Mouse (Mus musculus): ENCODE results near the gene Ephb1.

The Ephb1 gene

DNA sequence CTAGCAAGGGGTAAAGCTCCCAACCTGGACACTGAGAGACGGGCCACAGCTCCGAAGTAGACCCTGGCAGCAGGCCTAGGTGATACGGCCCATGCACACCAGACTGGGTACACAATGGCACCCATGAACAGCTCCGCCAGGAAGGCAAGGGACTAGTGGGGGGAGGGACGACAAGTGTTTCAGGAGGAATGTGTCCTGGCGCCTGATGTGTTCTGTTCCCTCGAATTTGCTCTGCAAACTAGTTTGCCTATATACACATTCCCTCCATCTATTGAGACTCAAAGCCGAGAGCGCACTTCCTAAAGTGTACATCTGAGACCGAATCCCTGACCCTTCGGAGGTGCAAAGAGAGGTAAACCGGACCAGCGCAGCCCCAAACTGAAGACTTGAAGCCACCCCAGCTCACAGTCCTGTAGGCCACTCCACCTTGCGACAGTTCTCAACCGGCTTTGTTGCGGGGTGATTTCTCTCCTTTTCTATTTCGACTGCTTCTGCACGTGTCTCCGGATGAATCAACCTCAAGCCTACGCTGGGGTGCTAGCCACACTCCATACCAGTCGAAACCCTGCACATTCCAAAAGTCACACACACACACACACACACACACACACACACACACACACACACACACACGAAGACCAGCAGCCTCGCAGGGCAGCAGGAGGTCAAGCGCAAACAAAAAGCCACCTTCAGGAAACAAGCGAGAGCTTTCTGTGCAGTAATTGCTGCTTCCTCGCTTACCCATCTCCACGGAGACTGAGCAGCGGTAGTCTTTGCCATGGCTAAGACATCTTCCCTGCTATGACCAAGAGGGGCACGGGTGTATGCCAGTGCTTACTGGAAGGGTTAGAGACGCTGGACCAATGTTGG is 2.1 kb downstream of the Ephb1 start:
- DNase-seq (ENCODE audit: low spot score in 2 of 2): peak in 1 of 2 experiments; percentile 23

GRCm38 (mm10) chr9:102351721-102352120 is 2.8 kb downstream of the Ephb1 start:
- peak in 1 of 2 experiments; percentile 27 for DNase-seq (ENCODE audit: low spot score in 2 of 2)

- no peak for DNase-seq (ENCODE audit: low spot score in 2 of 2)
Observed at GRCm38 (mm10) chr9:102351221-102351620, 3.3 kb downstream of the Ephb1 start.

- DNase-seq (ENCODE audit: low spot score in 2 of 2): no peak
Observed at GRCm38 (mm10) chr9:102350696-102351095, 3.8 kb downstream of the Ephb1 start.

DNA sequence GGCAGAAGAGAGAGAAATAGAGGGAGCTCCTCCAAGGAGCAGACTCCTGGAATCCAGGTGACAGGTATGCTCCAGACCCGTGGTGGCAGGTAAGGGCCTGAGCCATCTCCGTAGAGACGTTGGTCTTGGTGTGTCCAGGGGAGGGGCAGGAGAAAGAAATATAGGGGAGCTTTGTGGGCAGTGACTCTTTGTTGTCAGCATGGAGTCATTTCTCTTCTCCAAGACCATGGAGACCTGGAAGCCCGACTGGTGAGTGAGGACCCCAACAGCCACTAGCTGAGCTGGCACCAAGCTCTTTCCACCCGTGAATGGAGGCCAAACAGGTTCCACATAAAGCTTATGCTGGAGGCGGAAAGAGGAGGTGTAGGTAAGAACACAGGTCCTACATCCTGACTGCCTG is 4.4 kb downstream of the Ephb1 start:
- no peak for DNase-seq (ENCODE audit: low spot score in 2 of 2)

GRCm38 (mm10) chr9:102346801-102347200 is 7.7 kb downstream of the Ephb1 start:
- no peak for DNase-seq (ENCODE audit: low spot score in 2 of 2)

DNA sequence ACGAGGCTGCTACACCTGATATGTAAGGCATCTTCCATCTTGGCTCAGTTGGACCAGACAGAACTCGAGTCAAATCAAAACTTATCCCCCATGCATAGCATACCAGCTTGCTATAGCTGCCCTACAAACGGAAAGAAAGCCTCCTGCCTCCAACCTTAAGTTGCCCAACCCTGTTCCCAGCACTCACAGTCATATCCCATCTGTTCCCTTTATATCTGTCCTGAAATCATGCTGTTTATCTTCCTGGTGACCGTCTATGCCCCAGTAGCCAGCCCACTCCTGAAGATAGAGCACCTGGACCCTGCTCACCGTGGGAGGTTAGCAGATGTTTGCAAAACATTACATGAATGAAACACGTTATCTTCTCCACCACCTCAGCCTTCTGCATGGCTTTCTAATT is 9.0 kb downstream of the Ephb1 start:
- DNase-seq (ENCODE audit: low spot score in 2 of 2): no peak

- DNase-seq (ENCODE audit: low spot score in 2 of 2): no peak
Observed at GRCm38 (mm10) chr9:102345047-102345446, 9.4 kb downstream of the Ephb1 start.

DNA sequence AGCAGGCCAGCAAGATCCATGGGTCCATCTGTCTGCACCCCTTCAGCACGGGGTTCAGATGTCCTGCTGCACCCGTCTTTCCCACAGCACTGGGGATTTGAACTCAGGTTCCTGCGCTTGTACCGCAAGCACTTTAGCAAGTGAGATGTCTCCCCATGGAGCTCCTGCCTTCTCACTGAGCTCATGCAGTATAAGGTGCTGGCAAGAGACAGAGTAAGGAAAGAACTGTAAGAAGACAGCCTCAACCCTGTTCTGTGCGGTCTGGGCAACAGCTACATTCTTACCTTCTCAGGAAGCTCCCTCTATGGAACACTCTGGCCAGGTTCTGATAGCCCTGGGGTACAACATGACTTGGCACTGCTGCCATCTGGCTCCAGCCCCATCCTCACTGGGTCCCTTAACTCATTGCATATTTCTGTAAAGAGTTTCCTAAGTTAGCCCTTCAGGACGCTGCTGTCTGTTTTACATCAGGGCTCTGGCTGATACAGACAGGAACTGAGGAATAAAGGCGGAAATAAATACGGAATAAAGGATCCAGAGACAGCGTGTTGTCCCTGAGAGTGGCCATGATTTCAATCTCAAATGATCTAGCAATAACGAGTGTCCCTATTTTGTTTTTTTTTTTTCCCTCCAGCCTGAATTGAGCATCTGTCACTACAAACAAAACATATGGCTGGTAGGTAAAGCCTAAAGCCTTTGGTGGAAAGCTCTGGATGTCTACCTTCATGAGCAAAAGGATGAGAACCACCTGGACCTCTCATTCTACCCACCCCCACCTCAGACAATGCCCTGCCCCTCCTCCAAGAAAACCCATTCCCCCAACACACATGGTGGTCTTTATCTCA is 10.2 kb downstream of the Ephb1 start:
- no peak for DNase-seq (ENCODE audit: low spot score in 2 of 2)

DNA sequence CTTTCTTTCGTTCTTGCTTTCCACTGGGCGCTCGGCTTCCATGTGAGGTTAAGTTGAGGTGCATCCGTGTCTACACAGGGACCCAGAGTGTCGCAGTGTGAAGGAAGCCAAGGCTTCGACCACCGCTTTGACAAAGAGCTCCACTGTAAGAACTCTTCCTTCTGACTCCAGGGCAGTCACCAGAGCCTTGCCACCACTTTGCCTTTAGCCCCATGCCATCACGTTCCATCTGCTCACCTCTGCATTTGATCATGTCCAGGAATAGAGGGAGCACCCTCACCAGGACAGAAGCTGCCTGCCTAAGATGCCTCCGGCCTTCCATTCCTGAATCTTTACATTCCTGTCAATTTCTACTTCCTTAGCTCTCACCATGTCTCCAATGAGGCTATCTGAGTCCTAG is 11.4 kb downstream of the Ephb1 start:
- no peak for DNase-seq (ENCODE audit: low spot score in 2 of 2)

DNA sequence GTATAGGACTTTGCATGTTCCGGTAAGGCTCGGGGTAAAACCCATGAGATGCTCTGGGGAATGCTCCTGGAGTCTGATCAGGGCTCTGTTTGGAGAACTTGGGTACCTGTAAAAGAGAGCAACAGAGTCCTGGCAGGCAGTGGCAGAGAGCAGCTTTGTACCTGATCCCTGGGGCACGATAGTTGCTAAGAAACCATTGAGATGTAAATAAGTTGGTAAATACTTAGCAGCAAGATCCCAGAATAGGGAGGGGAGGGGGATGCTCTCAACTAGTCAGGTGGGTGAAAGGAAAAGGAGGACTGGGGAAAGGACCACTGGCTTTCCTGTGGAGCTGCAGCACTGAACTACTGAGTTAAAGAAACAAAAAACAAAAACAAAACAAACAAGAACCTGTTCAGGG is 12.5 kb downstream of the Ephb1 start:
- no peak for DNase-seq (ENCODE audit: low spot score in 2 of 2)

- no peak for DNase-seq (ENCODE audit: low spot score in 2 of 2)
Observed at GRCm38 (mm10) chr9:102340768-102341167, 13.7 kb downstream of the Ephb1 start.

DNA sequence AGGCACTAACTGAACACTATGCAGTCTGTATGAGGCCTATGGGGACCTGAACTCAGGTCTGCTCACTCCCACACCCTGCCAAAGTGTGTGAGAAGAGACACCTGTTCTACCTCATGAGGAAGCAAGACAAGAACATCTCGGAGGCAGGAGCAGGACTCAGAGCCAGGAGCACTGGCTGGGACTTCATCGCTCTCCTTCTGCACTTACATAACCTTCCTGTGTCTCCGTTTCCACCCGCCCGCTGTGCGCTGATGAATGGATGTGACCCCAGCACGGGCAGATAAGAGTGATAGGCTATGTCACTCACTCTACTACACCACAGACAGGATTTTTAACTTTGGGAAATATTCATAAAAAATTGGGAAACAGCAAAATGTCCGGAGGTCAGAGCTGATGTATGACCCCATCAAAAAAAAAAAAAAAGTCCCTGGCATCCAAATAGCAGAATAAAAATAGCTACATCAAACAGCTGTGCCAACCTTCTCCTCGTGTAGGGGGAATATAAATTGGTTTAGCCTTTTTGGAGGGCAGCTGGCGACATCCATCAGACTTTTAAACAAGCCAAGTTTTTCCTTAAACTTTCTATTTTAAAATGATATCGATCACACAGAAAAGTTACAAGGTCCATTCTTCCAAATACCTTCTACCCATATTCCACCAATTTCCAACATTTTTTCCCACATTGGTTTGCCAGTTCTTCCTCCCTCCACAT is 18.8 kb downstream of the Ephb1 start:
- no peak for DNase-seq (ENCODE audit: low spot score in 2 of 2)

DNA sequence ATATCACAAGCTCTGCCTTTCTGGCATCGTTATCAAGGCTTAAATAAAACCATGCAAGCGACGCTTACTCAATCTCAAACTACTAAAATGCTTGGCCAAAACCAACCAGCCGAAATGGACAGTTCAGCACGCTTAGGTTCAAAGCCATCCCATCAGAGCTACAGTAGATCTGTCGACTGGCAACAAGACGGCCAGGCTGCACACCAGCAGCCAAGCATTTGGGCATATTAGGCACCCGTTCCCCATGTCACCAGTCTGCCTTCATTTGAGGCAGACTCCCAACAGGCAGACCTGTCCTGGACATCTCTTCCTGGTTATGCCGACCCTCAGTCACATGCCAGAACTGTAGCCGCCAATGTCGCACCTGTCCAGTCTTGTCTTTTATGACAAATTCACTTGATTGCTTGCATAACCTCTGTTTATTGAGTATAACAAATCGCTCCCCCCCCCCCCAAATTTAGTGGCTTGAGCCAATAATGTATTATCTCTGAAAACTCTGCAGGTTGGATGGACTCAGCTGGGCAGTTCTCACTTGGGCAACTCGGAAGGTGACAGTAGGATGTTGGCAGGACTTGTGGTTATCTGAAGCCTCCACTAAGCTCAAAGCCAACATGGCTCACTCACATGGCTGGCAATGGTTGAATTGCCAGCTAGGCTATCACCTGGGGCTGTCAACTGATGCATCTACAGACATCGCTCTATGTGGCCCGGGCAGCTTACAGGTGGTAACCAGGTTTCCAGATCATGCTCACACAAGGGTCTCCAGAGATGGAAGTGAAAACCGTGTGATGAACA is 24.0 kb downstream of the Ephb1 start:
- DNase-seq (ENCODE audit: low spot score in 2 of 2): no peak

- DNase-seq (ENCODE audit: low spot score in 2 of 2): no peak
Observed at GRCm38 (mm10) chr9:102327625-102328150, 26.8 kb downstream of the Ephb1 start.

- no peak for DNase-seq (ENCODE audit: low spot score in 2 of 2)
Observed at GRCm38 (mm10) chr9:102315436-102315835, 39.1 kb downstream of the Ephb1 start.

DNA sequence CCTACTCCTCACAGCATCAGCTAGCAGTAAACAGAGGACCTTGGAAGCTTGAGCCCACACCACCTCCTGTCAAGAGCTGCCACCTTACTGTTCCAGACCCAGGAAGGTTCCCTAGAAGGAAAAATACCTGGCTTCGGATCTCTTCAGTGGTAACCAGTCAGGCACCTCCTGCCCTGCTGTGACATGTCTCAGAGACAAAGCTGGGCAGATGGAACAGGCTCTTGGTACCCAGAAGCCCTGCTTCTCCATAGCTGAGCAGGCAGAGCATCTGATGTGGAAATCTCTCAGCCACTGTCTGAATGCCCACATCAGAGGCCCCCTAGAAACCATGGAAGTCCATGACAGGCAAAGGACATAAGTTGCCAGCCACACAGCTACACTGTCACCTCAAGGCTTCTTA is 39.7 kb downstream of the Ephb1 start:
- DNase-seq (ENCODE audit: low spot score in 2 of 2): no peak

GRCm38 (mm10) chr9:102310431-102310830 is 44.1 kb downstream of the Ephb1 start:
- no peak for DNase-seq (ENCODE audit: low spot score in 2 of 2)

DNA sequence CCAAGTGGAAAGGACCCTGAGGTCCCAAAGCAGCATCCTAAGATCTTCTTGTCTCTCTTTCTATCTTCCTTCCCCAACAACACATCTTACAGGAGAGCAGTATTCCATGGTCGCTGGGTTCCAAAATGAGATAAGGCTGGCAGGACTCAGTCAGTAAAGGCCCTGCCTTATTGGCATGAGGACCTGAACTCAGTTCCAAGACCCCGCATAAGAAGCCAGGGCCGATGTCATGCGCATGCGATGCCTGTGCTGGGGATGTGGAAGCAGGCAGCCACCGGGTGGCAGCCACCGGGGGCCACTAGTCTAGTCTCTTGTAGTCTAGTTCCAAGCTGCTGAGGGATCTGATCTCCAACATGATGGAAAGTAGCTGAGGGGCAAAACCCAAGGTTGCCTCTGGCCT is 45.2 kb downstream of the Ephb1 start:
- DNase-seq (ENCODE audit: low spot score in 2 of 2): no peak

DNA sequence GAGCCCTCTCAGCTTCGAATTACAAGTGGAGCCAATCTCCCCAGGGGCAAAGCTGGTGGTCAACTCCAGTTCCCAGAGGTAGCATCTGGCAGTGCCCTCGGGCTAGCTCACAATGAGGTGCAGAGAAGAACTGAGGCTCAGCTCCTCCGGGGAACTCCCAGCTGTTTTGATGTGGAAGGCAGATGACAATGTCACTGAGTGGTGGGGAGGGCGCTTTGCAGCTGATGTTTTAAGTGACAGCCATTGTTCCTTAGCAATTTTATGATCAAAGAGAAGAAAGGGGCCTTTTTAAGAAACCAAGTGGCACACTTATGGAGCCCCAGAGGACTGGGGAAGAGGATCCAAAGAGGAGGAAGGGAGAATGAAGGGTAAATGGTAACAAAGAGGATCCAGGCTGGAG is 46.8 kb downstream of the Ephb1 start:
- DNase-seq (ENCODE audit: low spot score in 2 of 2): no peak

Data from frontal cortex, postnatal 14 days (tissue).